Mouse (Mus musculus) midbrain, postnatal 0 days (tissue): ENCODE measurements around the gene Iqcd. TPM values are rescaled to one million over a fixed set of nuclear protein-coding genes. Genes with fewer than 3 reads are reported as not detected.

Experiments used
- ATAC-seq: fragments of 200-750 bp; cut with Nextera tagmentation; 2 replicates; pipeline ENCODE4 v1.8.0; 2017; ENCODE audit warnings: moderate number of reproducible peaks, mild to moderate bottlenecking, moderate TSS enrichment, moderate library complexity; ENCODE audit not compliant: low FRiP score
- DNase-seq: peaks from one replicate; pipeline ENCODE4 v3.0.0-alpha.2; 2015; ENCODE audit warnings: low spot score
- H3K27ac ChIP-seq: fragments of 300-500 bp; sonication (generic); 2 replicates; pipeline ENCODE4 v1.5.1; 2014; ENCODE audit warnings: low read depth, mild to moderate bottlenecking, low read length, mixed read lengths
- H3K27me3 ChIP-seq: fragments of 300-500 bp; sonication (generic); 2 replicates; pipeline ENCODE4 v1.6.1; 2014; ENCODE audit warnings: low read length, control low read depth, mixed read lengths; ENCODE audit not compliant: insufficient read depth
- H3K36me3 ChIP-seq: fragments of 300-500 bp; sonication (generic); 2 replicates; pipeline ENCODE4 v1.6.1; 2014; ENCODE audit warnings: low read length, control low read depth, mixed read lengths; ENCODE audit not compliant: insufficient read depth
- H3K4me1 ChIP-seq: fragments of 300-500 bp; sonication (generic); 2 replicates; pipeline ENCODE4 v1.6.1; 2014; ENCODE audit warnings: mild to moderate bottlenecking, control low read depth, antibody characterized with exemption, low read length, mixed read lengths; ENCODE audit not compliant: insufficient read depth
- H3K4me2 ChIP-seq: fragments of 300-500 bp; sonication (generic); 2 replicates; pipeline ENCODE4 v1.6.1; 2014; ENCODE audit warnings: low read depth, mild to moderate bottlenecking, low read length, mixed read lengths; ENCODE audit not compliant: poor library complexity, severe bottlenecking
- H3K4me3 ChIP-seq: fragments of 300-500 bp; sonication (generic); 2 replicates; pipeline ENCODE4 v1.5.1; 2014; ENCODE audit warnings: low read depth, mild to moderate bottlenecking, low read length, moderate library complexity
- H3K9ac ChIP-seq: fragments of 300-500 bp; sonication (generic); replicated peaks from 2 replicates; pipeline ENCODE4 v1.6.1; 2014; ENCODE audit warnings: mild to moderate bottlenecking, low read length, moderate library complexity, mixed read lengths; ENCODE audit not compliant: poor library complexity, severe bottlenecking
- H3K9me3 ChIP-seq: fragments of 300-500 bp; sonication (generic); 2 replicates; pipeline ENCODE4 v1.6.1; 2016; ENCODE audit warnings: low read length, control low read depth
- CTCF ChIP-seq: IDR thresholded peaks from 2 replicates; pipeline ENCODE4 v1.5.1; 2016; ENCODE audit warnings: antibody characterized with exemption, mild to moderate bottlenecking
- WGBS: fragments of 180-500 bp; shearing (Covaris S2); extraction: QIAGEN DNeasy Blood & Tissue Kit; methylation state at CpG from one replicate; pipeline ENCODE4 v1.1.7; 2014; 5-methylcytosine and 5-hydroxymethylcytosine counted together
- polyA plus RNA-seq: library from polyadenylated mRNA; unstranded; fragments of >200 nt; fragmentation: Nextera tagmentation; extraction: Ambion mirVana; gene quantifications from 2 replicates; pipeline ENCODE4 v1.2.1, GENCODE M21; 2015
- total RNA-seq: library from RNA; depleted of rRNA; stranded (reverse); fragments of >200 nt; gene quantifications from 2 replicates; pipeline ENCODE4 v1.2.3, GENCODE M21; 2014

Iqcd gene
- total and polyA plus RNA-seq, 2 experiments from 2014 or later = 1.3 to 1.5 TPM

- Histone ChIP-seq H3K9ac (no peak overlapping the region), H3K9me3 (no peaks in the 10 kb centered on the region), H3K27ac (peak overlapping the region; percentile 79), H3K4me3 (no peak overlapping the region), H3K36me3 (no peaks in the 10 kb centered on the region), H3K27me3 (no peaks in the 10 kb centered on the region), H3K4me1 (peaks cover 24% of the 10 kb centered on the region), H3K4me2 (no peak overlapping the region; the same call in 1 of the 2 replicates)
- no peak for TF ChIP-seq CTCF
- 39% methylated on average over 14 of the region's 15 CpGs for WGBS
- DNase-seq (no peak), ATAC-seq (no peak)
These were observed 23.5 kb upstream of the Iqcd start for GRCm38 (mm10) chr5:120565171-120565905.

GRCm38 (mm10) chr5:120566101-120566500 lies 22.7 kb upstream of the Iqcd start:
- H3K4me2 ChIP-seq = no peak overlapping the region; the same call in 1 of the 2 replicates
- 28% methylated on average over 5 of the region's 5 CpGs for WGBS

GRCm38 (mm10) chr5:120566681-120567252 lies 22.0 kb upstream of the Iqcd start:
- Histone ChIP-seq H3K27ac (peak overlapping the region; percentile 79), H3K9ac (no peak overlapping the region), H3K4me3 (no peak overlapping the region), H3K9me3 (no peaks in the 10 kb centered on the region), H3K27me3 (no peaks in the 10 kb centered on the region), H3K36me3 (no peaks in the 10 kb centered on the region), H3K4me1 (peaks cover 29% of the 10 kb centered on the region), H3K4me2 (peak overlapping the region; percentile 22; the same call in 1 of the 2 replicates)
- ATAC-seq (no peak), DNase-seq (peak; percentile 60)
- no peak for TF ChIP-seq CTCF
- 49% methylated on average over 9 of the region's 9 CpGs for WGBS

More at GRCm38 (mm10) chr5:120566101-120566500, 22.7 kb upstream of the Iqcd start:
- Histone ChIP-seq H3K36me3 (no peaks in the 10 kb centered on the region), H3K4me1 (peaks cover 26% of the 10 kb centered on the region), H3K4me3 (no peak overlapping the region), H3K27ac (peak overlapping the region; percentile 79), H3K9me3 (no peaks in the 10 kb centered on the region), H3K9ac (no peak overlapping the region), H3K27me3 (no peaks in the 10 kb centered on the region)
- ATAC-seq (peak; percentile 48), DNase-seq (peak; percentile 93)
- TF ChIP-seq CTCF = no peak

GRCm38 (mm10) chr5:120567253-120567701 lies 21.5 kb upstream of the Iqcd start:
- peak overlapping the region; percentile 22 for H3K4me2 ChIP-seq
- H3K9ac ChIP-seq = 0 out of 2 replicates have a peak overlapping the region, but pooled peaks have one; percentile 29
- no peak for TF ChIP-seq CTCF
- peaks cover 29% of the 10 kb centered on the region for H3K4me1 ChIP-seq
- peak overlapping the region; percentile 79 for H3K27ac ChIP-seq
- no peaks in the 10 kb centered on the region for H3K9me3 ChIP-seq
- no peaks in the 10 kb centered on the region for H3K36me3 ChIP-seq
- 13% methylated on average over 21 of the region's 21 CpGs for WGBS
- 0 out of 2 replicates have a peak, but pooled peaks have one; percentile 21 for ATAC-seq
- DNase-seq = peak; percentile 80
- no peak overlapping the region for H3K4me3 ChIP-seq
- H3K27me3 ChIP-seq = no peaks in the 10 kb centered on the region

GRCm38 (mm10) chr5:120567761-120568211 lies 21.0 kb upstream of the Iqcd start:
- peak; percentile 69 for DNase-seq
- Histone ChIP-seq H3K27me3 (no peaks in the 10 kb centered on the region), H3K4me3 (no peak overlapping the region), H3K4me2 (peak overlapping the region; percentile 22; the same call in 1 of the 2 replicates), H3K4me1 (peaks cover 29% of the 10 kb centered on the region), H3K27ac (peak overlapping the region; percentile 79), H3K9ac (0 out of 2 replicates have a peak overlapping the region, but pooled peaks have one; percentile 29), H3K9me3 (no peaks in the 10 kb centered on the region), H3K36me3 (no peaks in the 10 kb centered on the region)
- no peak for TF ChIP-seq CTCF
- WGBS = 10% methylated on average over 14 of the region's 14 CpGs
- ATAC-seq = peak; percentile 28; the same call in 1 of the 2 replicates

- Histone ChIP-seq H3K36me3 (no peaks in the 10 kb centered on the region), H3K9ac (no peak overlapping the region; the same call in 1 of the 2 replicates), H3K4me2 (no peak overlapping the region), H3K4me3 (no peak overlapping the region), H3K9me3 (no peaks in the 10 kb centered on the region), H3K27ac (peak overlapping the region; percentile 79), H3K4me1 (peaks cover 29% of the 10 kb centered on the region), H3K27me3 (no peaks in the 10 kb centered on the region)
- DNase-seq = peak; percentile 86
- TF ChIP-seq CTCF = no peak
- ATAC-seq = no peak; the same call in 1 of the 2 replicates
- 27% methylated on average over 9 of the region's 9 CpGs for WGBS
These were observed 20.5 kb upstream of the Iqcd start for GRCm38 (mm10) chr5:120568336-120568768.
